In genomic region chr7:45509181-45509882, GRCm38 (mm10) we compare ENCODE assay signal across 8 mouse cellular contexts. TPM values are rescaled to one million over a fixed set of nuclear protein-coding genes. Genes with fewer than 3 reads are reported as not detected.
DNase-seq lines count a peak whose midpoint lies in the region; ATAC-seq and TF ChIP-seq lines count a peak whose summit lies in the region.

No protein-coding gene starts in this region.

- no peaks in the 10 kb centered on the region for H3K27me3 ChIP-seq in thymus, adult 2 months (ENCODE audit: control insufficient read depth, insufficient read depth, low read length)
- no peaks in the 10 kb centered on the region for H3K27me3 ChIP-seq in limb, embryonic 15.5 days
- H3K27me3 ChIP-seq in stomach, embryonic 15.5 days (replicated peaks): no peaks in the 10 kb centered on the region

- no peaks in the 10 kb centered on the region for H3K36me3 ChIP-seq in thymus, adult 2 months (ENCODE audit: control insufficient read depth, insufficient read depth, low read length)
- H3K36me3 ChIP-seq in limb, embryonic 15.5 days: peaks cover 29% of the 10 kb centered on the region
- H3K36me3 ChIP-seq in stomach, embryonic 15.5 days: peaks cover 17% of the 10 kb centered on the region

- peak overlapping the region; percentile 75 for H3K9ac ChIP-seq in limb, embryonic 15.5 days
- peak overlapping the region; percentile 91; the same call in 1 of the 2 replicates for H3K9ac ChIP-seq in stomach, embryonic 15.5 days

- peak overlapping the region; percentile 91 for H3K4me2 ChIP-seq in limb, embryonic 15.5 days
- peak overlapping the region; percentile 98 for H3K4me2 ChIP-seq in stomach, embryonic 15.5 days

- H3K27ac ChIP-seq in thymus, adult 2 months (ENCODE audit: control insufficient read depth, insufficient read depth, low read length): no peak overlapping the region
- H3K27ac ChIP-seq in limb, embryonic 15.5 days: peak overlapping the region; percentile 97
- peak overlapping the region; percentile 96 for H3K27ac ChIP-seq in stomach, embryonic 15.5 days

- peak; percentile 47 for DNase-seq in cerebellum, adult 11-12 months
- DNase-seq in cerebellum, adult 8-10 months: no peak
- no peak for DNase-seq in thymus, adult 2 months
- no peak for DNase-seq in thymus, postnatal 0 days (ENCODE audit: low spot score)
- no peak for DNase-seq in adrenal gland, adult (ENCODE audit: inconsistent age in 2 of 2, low spot score in 1 of 2)
- DNase-seq in Muller cell, postnatal 12 days (ENCODE audit: inconsistent ontology term): no peak

- ATAC-seq in limb, embryonic 15.5 days (ENCODE audit: insufficient number of reproducible peaks, low FRiP score, low TSS enrichment, low read depth): no peak
- no peak; the same call in 1 of the 2 replicates for ATAC-seq in stomach, embryonic 15.5 days (ENCODE audit: insufficient read depth, low FRiP score, low read depth)

- 0 out of 2 replicates have a peak, but pooled peaks have one; percentile 7 for TF ChIP-seq POLR2A in thymus, adult 2 months (IDR thresholded peaks at IDR 0.05; ENCODE audit: control insufficient read depth, extremely low read depth, insufficient read depth, low read length, poor library complexity)

- H3K9me3 ChIP-seq in limb, embryonic 15.5 days: no peaks in the 10 kb centered on the region
- no peaks in the 10 kb centered on the region for H3K9me3 ChIP-seq in stomach, embryonic 15.5 days

- H3K4me1 ChIP-seq in thymus, adult 2 months (replicated peaks; ENCODE audit: control insufficient read depth, insufficient read depth, low read length): peaks cover 6% of the 10 kb centered on the region
- peaks cover 20% of the 10 kb centered on the region for H3K4me1 ChIP-seq in limb, embryonic 15.5 days
- peaks cover 12% of the 10 kb centered on the region for H3K4me1 ChIP-seq in stomach, embryonic 15.5 days

- TF ChIP-seq CTCF in thymus, adult 2 months (IDR thresholded peaks at IDR 0.05; ENCODE audit: borderline replicate concordance, control insufficient read depth, extremely low read depth, insufficient read depth, low read length, poor library complexity): no peak

- H3K4me3 ChIP-seq in thymus, adult 2 months (ENCODE audit: control insufficient read depth, insufficient read depth, low read length): peak overlapping the region; percentile 91
- peak overlapping the region; percentile 76 for H3K4me3 ChIP-seq in limb, embryonic 15.5 days
- H3K4me3 ChIP-seq in stomach, embryonic 15.5 days (replicated peaks): peak overlapping the region; percentile 85

- WGBS in thymus, adult 2 months: 15% methylated on average over 19 of the region's 19 CpGs
- 17% methylated on average over 19 of the region's 19 CpGs for WGBS in limb, embryonic 15.5 days
- WGBS in stomach, embryonic 15.5 days: 21% methylated on average over 19 of the region's 19 CpGs

RNA-seq across cellular contexts. Expression of gene Nucb1, which starts 0.9 kb away (rescaled TPM):
- 204 and 216 TPM in 2 replicates for polyA plus RNA-seq in thymus, adult 2 months (2012; rRNA removed)
- 110 and 111 TPM in 2 replicates for polyA plus RNA-seq in thymus, postnatal 0 days (2015; fragmentation: Nextera tagmentation; extraction: Ambion mirVana)
- 279 and 295 TPM in 2 replicates for polyA plus RNA-seq in limb, embryonic 15.5 days (2015; fragmentation: Nextera tagmentation; extraction: Ambion mirVana)
- polyA plus RNA-seq in stomach, embryonic 15.5 days (2015; fragmentation: Nextera tagmentation; extraction: Ambion mirVana): 214 and 230 TPM in 2 replicates

RNA-seq across cellular contexts. Expression of gene Ppp1r15a, which starts 16.7 kb away (rescaled TPM):
- 27.6 and 35.3 TPM in 2 replicates for polyA plus RNA-seq in thymus, adult 2 months (2012; rRNA removed)
- polyA plus RNA-seq in thymus, postnatal 0 days (2015; fragmentation: Nextera tagmentation; extraction: Ambion mirVana): 16.2 and 17.2 TPM in 2 replicates
- 22.3 and 26.1 TPM in 2 replicates for polyA plus RNA-seq in limb, embryonic 15.5 days (2015; fragmentation: Nextera tagmentation; extraction: Ambion mirVana)
- 21.1 and 36.1 TPM in 2 replicates for polyA plus RNA-seq in stomach, embryonic 15.5 days (2015; fragmentation: Nextera tagmentation; extraction: Ambion mirVana)

RNA-seq across cellular contexts. Expression of gene Plekha4, which starts 16.8 kb away (rescaled TPM):
- polyA plus RNA-seq in thymus, adult 2 months (2012; rRNA removed): 9.7 and 12.3 TPM in 2 replicates
- polyA plus RNA-seq in thymus, postnatal 0 days (2015; fragmentation: Nextera tagmentation; extraction: Ambion mirVana): 3.3 and 4.6 TPM in 2 replicates
- 5.7 and 6.8 TPM in 2 replicates for polyA plus RNA-seq in limb, embryonic 15.5 days (2015; fragmentation: Nextera tagmentation; extraction: Ambion mirVana)
- polyA plus RNA-seq in stomach, embryonic 15.5 days (2015; fragmentation: Nextera tagmentation; extraction: Ambion mirVana): 2.9 TPM in 2 replicates

RNA-seq across cellular contexts. Expression of gene Dhdh, which starts 20.7 kb away (rescaled TPM):
- 2.3 and 2.4 TPM in 2 replicates for polyA plus RNA-seq in thymus, adult 2 months (2012; rRNA removed)
- polyA plus RNA-seq in thymus, postnatal 0 days (2015; fragmentation: Nextera tagmentation; extraction: Ambion mirVana): 1.1 and 1.5 TPM in 2 replicates
- 3.1 and 3.3 TPM in 2 replicates for polyA plus RNA-seq in limb, embryonic 15.5 days (2015; fragmentation: Nextera tagmentation; extraction: Ambion mirVana)
- 3.5 and 3.7 TPM in 2 replicates for polyA plus RNA-seq in stomach, embryonic 15.5 days (2015; fragmentation: Nextera tagmentation; extraction: Ambion mirVana)

RNA-seq across cellular contexts. Expression of gene Gm45808, which starts 22.7 kb away (rescaled TPM):
- polyA plus RNA-seq in thymus, adult 2 months (2012; rRNA removed): not detected in 2 replicates
- not detected in 2 replicates for polyA plus RNA-seq in thymus, postnatal 0 days (2015; fragmentation: Nextera tagmentation; extraction: Ambion mirVana)
- polyA plus RNA-seq in limb, embryonic 15.5 days (2015; fragmentation: Nextera tagmentation; extraction: Ambion mirVana): not detected in 2 replicates
- polyA plus RNA-seq in stomach, embryonic 15.5 days (2015; fragmentation: Nextera tagmentation; extraction: Ambion mirVana): not detected in 2 replicates
